Mouse (Mus musculus) hindlimb bud, embryonic 11.5 days (tissue): ENCODE measurements around the gene Slc27a1.

Source experiments
- DNase-seq: peaks from one replicate; pipeline ENCODE4 v3.0.0-alpha.2; 2012; ENCODE audit warnings: low read depth, low spot score; ENCODE audit errors: extremely low spot score

Slc27a1 gene

DNA sequence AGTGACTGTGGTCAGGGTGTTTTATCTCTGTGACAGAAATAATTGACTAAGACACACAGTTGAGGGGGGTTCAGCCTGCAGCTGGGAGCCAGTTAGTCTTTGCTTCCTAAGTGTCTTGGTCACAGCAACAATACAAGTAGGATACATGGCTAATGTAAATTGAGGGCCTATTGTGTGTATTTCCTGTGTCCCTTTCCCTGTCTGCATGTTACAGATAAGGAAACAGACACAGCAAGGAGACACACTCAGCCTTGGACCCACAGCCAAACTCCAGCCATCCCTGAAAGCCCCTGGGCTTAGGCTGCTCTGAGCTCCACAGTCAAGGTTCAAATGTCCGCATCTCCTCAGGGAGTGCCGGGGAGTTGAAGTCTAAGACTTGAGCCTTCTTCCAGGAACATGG lies 14.0 kb upstream of the Slc27a1 start:
- no peak for DNase-seq

DNA sequence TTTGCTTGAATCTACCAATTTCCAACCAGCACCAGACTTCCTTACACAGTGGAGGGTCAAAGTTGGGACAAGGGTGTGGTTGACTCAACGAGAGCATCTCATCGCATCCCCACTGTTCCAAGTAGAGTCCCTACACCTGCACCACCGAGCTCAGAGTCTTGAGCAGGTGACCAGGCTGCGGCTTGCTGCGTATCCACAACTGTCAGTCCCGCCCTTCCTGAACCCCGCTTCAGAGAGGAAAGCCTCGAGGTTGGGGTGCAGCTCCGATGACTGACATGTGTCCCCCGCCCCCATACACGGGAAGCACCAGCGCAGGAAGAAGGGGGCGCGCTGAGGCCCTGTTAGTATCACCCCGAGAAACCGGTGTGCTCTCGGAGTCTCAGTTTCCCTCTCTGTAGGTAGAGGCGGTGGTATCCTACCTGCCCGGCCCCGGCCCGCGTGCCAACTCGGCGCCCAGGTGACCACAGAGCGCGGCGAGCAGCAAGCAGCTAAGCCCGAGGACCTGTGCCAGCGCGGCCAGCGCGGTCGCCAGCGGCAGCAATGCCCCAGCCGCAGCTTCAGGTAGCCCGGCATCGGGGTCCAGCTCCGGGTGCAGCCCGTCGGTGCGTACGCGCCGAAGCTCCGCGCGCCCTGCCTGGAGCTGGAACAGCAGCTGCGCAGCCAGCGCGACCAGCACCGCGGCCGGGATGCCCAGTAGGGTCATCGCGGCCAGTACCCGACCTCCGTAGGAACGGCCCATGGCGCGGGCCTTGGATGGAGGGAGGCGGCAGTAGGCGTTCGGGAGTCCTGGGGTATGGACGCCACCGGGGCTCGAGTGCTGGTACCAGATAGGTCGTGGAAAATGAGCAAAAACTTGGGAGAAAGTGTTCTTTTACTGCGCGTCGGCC lies 10.4 kb upstream of the Slc27a1 start, which contains the start of gene Tmem221:
Gene Tmem221 (minus strand): TSS at position 801 of the 887 bp plus-strand sequence.
- no peak for DNase-seq

DNA sequence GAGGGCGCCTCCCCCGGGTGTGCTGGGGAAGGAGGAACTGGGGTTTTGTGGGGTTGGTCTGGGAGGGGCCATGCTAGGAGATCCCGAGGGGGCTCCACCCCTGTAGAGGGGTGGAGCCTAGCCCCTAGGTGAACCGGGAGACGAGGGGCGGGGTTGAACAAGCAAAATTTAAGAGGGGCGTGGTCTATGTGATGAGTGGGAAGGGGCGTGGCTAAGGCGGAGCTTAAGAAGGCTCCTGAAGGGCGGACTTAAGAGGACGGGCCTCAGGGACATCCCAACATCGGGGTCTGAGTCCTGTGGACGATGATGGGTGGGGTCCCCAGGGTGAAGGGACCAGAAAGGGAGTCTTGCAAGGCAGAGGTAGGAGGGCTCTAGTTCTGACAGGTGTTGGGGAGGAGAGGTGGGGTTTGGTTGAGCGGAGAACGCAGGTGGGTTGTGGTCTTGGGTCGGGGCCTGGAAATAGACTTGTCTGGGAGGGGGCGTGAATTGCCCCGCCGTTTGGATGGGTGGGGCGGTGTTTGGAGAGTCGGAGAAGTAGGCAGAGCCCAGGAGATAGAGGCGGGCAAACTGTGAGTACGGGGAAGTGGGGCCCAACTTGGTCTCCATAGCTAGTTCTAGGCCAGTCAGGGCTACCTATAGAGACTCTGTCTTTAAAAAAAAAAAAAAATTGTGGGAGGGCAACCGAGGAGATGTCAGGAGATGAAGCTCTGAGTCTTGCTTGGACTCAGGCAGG lies 9.6 kb upstream of the Slc27a1 start:
- no peak for DNase-seq

DNA sequence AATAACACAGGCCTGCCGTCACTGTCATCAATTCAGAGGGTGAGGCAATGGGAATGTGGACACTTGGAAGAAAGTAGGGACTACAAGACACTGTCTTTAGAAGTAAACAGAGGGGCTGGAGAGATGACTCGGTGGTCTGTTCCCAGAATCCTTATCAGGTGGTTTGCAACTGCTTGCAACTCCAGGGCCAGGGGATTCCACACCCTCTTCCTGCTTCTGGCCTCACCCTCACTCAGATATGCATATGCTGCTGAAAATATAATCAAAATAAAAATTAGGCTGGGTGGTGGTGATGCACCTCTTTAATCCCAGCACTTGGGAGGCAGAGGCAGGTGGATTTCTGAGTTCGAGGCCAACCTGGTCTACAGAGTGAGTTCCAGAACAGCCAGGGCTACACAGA lies 8.6 kb upstream of the Slc27a1 start:
- DNase-seq, result no peak

DNA sequence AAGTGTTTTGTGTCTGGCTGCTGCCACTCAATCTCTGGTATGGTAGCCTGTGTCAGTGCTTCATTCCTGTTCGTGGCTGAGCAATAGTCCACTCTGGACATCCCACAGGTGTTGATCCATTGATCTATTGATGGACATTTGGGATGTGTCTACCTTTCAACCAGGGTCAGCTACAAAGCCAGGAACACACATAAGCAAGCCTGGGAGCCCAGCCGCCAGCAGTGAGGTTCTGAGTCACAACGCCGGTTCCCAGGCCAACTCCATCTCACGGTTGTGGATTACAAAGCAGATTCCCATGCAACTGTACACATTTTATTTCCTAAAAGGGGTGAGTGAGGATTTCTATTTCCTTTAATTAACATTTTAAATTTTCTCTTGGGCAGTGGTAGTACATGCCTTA lies 7.9 kb upstream of the Slc27a1 start:
- no peak for DNase-seq

DNA sequence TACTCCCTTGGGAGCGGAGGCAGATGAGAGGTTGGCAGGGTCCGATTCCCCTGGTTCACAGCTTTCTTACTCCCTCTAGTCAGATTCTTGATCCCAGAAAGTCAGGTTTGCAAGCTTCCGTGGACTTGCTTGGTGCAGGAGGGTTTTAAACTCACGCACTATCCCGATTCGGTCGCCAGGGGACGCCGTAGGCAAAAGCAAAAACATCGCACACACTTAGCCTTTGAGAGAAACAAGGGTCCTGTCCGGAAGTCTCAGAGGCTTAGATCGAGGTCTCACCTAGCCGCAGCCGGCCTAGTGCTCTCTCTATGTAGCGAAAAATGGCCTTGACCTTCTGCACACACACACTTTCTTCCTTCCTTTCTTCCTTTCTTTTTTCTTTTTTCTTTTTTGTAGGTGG lies 7.3 kb upstream of the Slc27a1 start:
- DNase-seq, result peak; percentile 58

DNA sequence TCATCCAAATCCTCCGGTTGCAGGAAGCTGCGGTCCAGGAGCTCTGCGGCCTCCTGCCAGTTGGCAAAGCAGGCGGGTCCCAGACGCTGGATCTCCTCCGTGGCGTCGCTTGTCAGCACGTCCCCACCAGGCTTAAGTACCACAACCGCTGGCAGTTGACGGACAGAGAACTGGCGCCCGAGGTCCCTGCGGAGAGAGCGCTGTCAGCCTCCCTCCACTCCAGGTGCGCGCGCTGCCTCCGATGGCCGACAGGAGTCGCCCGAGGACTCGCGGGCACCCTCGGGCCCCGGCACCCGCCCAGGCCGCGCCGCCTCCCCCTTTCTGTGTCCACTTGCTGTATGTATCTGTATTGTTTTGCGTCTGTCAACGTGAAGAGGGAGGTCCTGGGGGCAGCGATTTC lies 5.9 kb upstream of the Slc27a1 start:
- no peak for DNase-seq

DNA sequence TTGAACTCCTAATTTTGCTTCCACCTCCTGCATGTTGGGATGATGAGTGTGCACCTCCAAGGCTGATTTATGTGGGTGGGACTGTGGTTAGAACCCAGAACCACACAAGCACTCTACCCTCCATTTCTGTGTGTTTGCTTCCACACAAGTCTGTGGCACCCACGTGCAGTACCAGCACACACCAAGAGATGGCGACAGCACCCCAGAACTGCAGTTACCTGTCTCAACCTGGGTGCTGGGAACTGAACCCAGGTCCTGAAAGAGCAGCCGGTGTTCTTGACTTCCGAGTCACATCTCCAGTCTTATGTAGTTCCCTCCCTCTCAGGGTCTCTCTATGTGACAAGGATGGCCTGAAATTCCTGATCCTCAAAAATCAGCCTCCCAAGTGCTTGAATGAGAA lies 4.7 kb upstream of the Slc27a1 start:
- DNase-seq, result no peak

DNA sequence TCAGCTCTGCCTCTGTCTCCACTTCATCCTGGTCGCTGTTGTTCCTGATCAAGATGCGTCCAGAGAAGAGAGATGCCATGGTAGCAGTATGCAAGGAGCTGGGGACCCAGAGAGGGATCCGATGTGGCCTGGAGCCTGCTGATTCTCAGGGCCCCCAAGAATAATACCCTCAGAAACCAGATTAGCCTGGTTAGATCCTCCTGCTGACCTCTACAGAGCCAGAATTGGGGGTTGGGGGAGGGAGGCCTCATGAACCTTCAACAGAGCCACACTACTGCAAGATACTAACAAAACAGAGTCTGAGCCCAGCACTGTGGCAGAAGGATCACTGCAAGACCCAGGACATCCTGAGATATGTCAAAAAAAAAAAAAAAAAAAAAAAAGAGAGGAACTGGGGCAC lies 2.2 kb upstream of the Slc27a1 start, which contains the start of gene Nxnl1:
Gene Nxnl1 (minus strand): TSS at position 101 of the 400 bp plus-strand sequence.
- DNase-seq, result no peak

DNA sequence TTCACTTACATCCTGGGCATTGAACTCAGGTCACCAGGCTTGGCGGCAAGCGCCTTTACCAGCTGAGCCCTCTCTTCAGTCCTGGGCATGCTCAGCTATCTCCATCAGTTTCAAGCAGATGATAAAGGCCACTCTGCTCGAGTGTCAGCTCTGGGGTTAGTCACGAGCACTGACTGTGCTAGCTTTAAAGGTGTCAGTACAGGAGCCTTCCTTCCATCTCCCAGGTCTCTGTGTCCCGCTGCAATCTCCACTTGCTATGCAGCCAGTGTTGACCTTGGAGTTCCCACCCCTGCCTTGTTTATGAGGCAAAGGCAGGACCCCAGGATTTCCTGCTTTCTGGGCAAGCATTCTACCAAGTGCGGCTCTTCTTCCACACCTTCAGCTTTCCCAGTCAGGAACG lies 1.1 kb upstream of the Slc27a1 start:
- DNase-seq, result no peak

DNA sequence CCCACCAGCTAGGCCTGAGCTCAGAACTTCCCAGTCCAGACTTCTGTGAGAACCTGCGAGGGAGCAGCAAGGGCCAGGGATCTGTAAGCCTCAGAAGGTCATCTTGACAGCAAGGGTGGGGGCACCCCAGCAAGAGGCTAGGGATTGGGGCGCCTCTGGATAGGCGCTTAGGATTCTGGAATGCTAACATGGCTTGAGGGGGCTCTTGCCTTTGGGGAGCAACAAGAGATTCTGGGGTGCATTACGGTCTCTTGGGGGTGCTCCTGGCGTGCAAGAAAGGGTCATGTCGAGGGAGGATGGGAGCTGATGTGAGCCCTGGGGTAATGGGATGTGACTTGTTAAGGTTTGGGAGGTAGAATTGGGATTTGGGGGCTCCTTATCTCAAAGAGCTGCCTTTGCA lies 259 bp downstream of the Slc27a1 start:
- DNase-seq, result no peak

DNA sequence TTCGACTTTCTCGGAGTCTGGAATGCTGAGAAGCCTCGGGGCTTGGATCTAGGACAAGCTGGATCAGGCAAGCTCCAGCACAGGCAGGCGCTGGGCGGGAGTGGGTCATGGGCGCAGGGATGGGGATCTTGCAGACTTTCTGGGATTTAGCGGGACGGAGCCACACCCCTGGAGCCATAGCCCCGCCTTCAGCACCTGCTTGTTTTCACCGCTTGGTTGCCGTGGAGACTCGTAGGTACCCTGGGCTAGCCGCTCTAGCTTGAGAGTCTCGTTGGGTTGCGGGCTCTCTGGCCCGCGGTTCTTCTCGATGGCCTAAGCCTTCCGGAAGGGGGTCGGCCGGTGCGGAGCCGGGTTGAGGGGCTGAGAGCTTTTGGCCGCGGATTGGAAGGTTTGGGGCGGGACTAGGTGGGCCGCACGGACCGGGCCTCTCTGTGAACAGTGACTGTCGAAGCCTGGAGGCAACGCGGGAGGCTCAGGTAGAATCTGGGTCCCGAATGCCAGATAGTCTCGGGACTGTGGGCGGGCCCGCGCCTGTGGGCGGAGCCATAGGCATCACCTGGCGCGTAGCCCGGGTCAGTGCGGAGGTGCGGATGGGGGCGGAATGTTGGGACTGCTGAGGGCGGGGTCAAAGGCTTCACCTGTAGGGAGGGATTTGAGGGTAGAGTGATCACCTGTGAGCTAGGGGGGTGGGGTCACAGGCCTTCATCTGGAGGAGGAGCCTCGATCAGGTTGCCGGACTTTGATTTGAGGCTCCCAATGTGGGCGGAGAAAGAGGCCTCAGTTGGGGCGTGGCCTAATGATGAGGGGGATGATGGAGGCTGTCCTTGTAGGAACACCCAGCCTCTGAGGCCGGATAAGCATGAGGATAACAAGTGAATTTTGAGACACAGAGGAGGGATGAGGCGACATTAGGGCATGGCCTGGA lies 946 bp downstream of the Slc27a1 start:
- DNase-seq, result peak; percentile 77

DNA sequence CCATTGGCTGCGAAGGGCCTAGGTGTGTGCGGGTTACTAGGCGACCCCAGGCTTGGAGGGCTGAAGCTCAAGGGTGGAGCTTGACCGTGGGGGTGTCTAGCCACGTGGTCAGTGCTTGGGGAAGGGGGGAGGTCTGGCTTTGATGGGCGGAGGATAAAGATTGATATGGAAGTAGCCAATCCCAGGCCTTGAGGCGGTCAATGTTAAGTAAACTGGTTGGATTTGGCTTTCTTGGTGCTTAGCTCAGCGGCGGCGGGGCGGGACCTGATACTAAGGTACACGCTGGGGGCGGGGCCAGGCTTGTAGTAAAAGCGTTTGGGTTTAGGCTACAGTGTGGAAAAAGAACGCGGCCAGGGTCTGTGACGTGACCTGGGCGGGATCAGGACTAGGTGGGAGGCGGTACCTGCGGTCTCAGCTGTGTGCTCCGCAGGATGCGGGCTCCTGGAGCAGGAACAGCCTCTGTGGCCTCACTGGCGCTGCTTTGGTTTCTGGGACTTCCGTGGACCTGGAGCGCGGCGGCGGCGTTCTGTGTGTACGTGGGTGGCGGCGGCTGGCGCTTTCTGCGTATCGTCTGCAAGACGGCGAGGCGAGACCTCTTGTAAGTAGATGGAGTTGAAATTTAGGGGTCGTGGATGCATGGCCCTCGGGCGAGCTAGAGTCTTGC lies 1.7 kb downstream of the Slc27a1 start:
- peak; percentile 82 for DNase-seq

DNA sequence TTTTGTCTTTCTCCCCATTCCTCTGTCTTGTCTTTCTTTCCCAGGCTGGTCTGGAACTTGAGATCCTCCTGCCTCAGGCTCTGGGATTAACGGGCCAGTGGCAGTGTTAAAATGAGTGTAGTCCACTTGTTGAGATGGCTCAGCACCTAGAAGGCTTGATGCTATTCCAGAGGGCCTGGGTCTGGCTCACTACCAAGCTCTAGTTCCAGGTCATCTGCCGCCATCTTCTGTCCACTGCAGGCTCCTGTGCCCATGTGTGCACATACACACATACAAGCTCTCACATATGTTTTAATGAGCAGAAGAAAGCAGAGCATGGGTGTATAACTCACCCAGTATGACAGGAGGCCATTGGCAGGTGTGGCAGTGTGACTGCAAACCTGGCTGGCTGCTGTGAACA lies 3.4 kb downstream of the Slc27a1 start:
- DNase-seq, result no peak

DNA sequence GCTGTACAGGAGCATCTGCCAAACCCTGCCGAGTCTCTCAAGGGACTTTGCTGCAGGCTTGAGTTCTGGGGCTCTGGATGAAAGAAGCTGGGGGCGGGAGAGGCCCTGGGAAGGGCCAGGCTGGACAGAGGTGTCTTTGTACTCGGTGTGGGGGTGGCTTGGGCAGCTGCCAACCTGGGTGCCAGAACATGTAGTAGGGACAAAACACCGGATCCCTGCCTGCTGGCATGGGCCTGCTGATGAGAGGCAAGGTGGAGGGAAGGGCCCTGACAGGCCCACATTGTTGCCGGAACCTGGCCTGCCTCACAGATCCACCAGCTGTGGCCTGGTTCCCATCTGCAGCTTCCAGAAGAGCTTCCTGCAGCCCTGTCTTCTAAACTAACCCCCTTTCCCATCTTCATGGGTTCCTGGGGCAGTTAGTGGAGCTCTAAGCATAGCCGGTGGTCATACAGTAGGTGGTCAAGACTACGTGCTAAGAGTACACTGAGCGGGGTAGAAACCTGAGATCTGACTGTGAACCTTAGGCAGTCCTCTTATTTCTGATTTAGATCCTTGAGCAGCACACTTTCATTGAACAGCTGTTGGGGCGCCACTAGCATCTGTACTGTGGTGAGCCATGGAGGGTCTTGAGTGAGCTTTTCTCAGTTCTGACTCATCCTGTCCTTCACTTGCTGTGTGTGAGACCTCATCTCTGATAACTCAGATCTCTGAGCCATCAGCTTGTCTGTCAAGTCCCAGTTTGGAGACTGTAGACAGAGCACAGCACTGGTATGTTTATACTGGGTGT lies 4.4 kb downstream of the Slc27a1 start:
- no peak for DNase-seq

DNA sequence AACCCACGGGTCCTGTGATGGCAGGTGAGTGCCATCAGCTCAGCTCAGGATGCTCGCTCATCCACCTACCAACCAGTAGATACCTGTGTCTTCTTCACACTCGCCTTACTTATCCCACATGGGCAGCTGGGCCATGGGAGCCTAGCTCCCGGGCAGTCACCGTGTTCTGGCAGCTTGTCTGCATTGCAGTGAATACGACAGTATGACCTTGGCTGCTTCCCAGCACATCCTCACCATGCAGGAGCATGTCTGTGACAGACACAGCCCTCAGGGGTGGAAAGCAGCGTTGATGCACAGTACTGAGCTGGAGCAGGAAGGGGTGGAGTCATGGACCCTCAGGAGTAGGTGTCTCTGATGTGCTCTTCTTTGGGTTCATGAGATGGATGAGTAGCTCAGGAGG lies 5.7 kb downstream of the Slc27a1 start:
- no peak for DNase-seq

DNA sequence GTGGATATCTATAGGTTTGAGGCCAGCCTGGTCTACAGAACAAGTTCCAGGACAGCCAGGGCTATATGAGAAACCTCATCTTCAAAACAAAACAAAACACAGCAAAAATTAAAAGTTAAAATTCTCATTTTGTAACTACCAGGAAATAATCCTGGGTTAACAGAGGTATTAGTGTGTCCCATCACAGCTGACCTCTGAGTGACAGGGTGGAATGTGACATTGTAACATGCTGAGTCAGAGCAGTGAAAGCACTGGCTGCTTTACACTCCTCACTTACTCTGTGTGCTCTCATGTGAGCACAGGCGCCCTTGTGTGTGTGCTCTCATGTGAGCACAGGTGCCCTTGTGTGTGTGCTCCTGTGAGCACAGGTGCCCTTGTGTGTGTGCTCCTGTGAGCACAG lies 6.3 kb downstream of the Slc27a1 start:
- DNase-seq, result no peak

DNA sequence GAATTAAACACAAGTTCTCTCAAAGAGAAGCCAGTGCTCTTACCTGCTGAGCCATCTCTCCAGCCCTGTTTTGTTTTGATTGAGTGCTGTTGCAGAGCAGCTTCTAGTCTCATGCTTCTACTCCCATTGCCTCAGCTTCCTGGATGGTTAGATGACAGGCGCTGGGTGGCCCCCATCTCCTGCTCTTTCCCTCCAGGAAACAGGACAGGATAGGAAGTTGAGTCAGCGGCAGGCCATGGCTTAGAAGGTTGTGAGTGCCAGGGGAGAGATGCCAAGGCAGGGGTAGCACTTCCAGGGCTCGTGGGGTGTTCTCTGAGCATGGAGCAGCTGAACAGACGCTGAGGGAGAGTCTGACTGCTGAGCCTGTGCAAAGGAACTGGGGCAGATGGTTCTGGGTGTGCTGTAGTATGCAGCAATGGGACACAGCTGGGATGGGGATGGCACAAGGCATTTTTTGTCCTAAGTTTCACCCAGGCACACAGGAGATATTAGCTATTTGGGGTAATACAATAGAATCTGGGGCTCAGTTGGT lies 9.2 kb downstream of the Slc27a1 start:
- no peak for DNase-seq

DNA sequence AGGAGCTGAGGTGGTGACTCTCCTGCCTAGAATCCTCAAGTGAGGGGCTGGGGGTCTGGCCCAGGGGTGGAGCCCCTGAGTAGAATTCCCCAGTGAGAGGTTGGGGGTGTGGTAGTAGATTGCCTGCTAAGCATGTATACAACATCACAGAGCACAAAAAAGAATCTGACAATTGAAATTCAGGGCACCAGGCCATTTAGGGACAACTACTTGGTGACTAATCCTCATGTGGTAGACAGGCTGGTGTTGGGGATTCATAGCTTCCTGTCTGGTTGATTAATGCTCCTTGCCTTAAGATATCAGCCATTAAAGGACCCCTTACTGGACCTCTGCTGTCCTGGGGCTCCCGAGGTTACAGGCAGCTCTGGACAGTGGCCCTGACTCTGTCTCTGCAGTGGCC lies 10.3 kb downstream of the Slc27a1 start:
- DNase-seq, result no peak

DNA sequence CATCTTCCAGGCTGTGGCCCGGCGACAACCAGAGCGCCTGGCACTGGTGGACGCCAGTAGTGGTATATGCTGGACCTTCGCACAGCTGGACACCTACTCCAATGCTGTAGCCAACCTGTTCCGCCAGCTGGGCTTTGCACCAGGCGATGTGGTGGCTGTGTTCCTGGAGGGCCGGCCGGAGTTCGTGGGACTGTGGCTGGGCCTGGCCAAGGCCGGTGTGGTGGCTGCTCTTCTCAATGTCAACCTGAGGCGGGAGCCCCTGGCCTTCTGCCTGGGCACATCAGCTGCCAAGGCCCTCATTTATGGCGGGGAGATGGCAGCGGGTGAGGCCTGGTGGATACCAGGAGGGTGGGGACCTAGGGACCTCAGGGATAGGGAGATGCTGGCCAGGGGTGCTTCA lies 10.8 kb downstream of the Slc27a1 start:
- no peak for DNase-seq
